Mouse (Mus musculus) liver, embryonic 16.5 days (tissue): ENCODE results near the gene Dock7. TPM values are rescaled to one million over a fixed set of nuclear protein-coding genes. Genes with fewer than 3 reads are reported as not detected.
"Not testable (repeated sequence)": the region's sequence is repeated elsewhere in the genome, so short reads cannot be mapped to it uniquely, and the experiment has no call there.

Experiments
- ATAC-seq: fragments of 200-750 bp; cut with Nextera tagmentation; 2 replicates; pipeline ENCODE4 v1.8.0; 2017; ENCODE audit warnings: low read depth, mild to moderate bottlenecking, moderate number of reproducible peaks, moderate library complexity
- H3K27ac ChIP-seq: fragments of 300-500 bp; sonication (generic); 2 replicates; pipeline ENCODE4 v1.5.1; 2014; ENCODE audit warnings: mild to moderate bottlenecking, low read length
- H3K27me3 ChIP-seq: fragments of 300-500 bp; sonication (generic); 2 replicates; pipeline ENCODE4 v1.6.1; 2014; ENCODE audit warnings: low read depth, low read length, mixed read lengths; ENCODE audit not compliant: control insufficient read depth, insufficient read depth
- H3K36me3 ChIP-seq: fragments of 300-500 bp; sonication (generic); 2 replicates; pipeline ENCODE4 v1.6.1; 2014; ENCODE audit warnings: mild to moderate bottlenecking; ENCODE audit not compliant: control insufficient read depth, insufficient read depth
- H3K4me1 ChIP-seq: fragments of 300-500 bp; sonication (generic); 2 replicates; pipeline ENCODE4 v1.6.1; 2014; ENCODE audit warnings: low read depth, low read length, mixed read lengths; ENCODE audit not compliant: control insufficient read depth
- H3K4me2 ChIP-seq: fragments of 300-500 bp; sonication (generic); 2 replicates; pipeline ENCODE4 v1.6.1; 2014; ENCODE audit warnings: low read depth, low read length, mixed read lengths
- H3K4me3 ChIP-seq: fragments of 300-500 bp; sonication (generic); 2 replicates; pipeline ENCODE4 v1.5.1; 2014; ENCODE audit warnings: low read depth, mild to moderate bottlenecking, low read length
- H3K9ac ChIP-seq: fragments of 300-500 bp; sonication (generic); 2 replicates; pipeline ENCODE4 v1.6.1; 2014; ENCODE audit warnings: low read depth, low read length
- H3K9me3 ChIP-seq: fragments of 300-500 bp; sonication (generic); replicated peaks from 2 replicates; pipeline ENCODE4 v1.6.1; 2016; ENCODE audit warnings: low read length; ENCODE audit not compliant: control insufficient read depth
- WGBS: fragments of 180-500 bp; shearing (Covaris S2); extraction: QIAGEN DNeasy Blood & Tissue Kit; methylation state at CpG from one replicate; pipeline ENCODE4 v1.1.7; 2014; ENCODE audit not compliant: insufficient replicate concordance; 5-methylcytosine and 5-hydroxymethylcytosine counted together
- polyA plus RNA-seq: library from polyadenylated mRNA; unstranded; fragments of >200 nt; fragmentation: Nextera tagmentation; extraction: Ambion mirVana; gene quantifications from 2 replicates; pipeline ENCODE4 v1.2.1, GENCODE M21; 2015

Gene Dock7
- polyA plus RNA-seq, 1 experiment from 2014 or later, result 8.0 TPM

DNA sequence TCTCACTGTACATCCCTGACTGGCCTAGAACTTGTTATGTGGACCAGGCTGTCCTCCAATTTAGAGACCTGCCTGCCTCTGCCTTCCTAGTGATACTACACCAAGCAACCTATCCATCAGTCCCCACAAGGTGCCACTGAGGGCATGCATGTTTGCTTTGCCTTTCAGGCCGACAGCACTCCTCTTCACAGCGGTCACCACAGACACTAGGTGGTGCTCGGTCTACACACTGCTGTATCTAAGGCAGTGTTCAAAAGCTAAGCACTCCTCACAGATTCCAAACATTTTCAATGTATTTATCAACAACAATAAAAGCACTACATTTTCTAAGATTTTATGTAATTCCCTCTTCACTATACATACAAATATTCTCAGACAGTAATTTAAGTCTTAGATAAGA is 150.8 kb downstream of the Dock7 start:
- no peaks in the 10 kb centered on the region for H3K9me3 ChIP-seq
- H3K27ac ChIP-seq, result no peak overlapping the region
- no peaks in the 10 kb centered on the region for H3K27me3 ChIP-seq
- no peak overlapping the region for H3K4me2 ChIP-seq
- H3K36me3 ChIP-seq, result no peaks in the 10 kb centered on the region; the same call in 1 of the 2 replicates
- 76% methylated on average over 3 of the region's 3 CpGs for WGBS
- H3K4me3 ChIP-seq, result no peak overlapping the region
- no peak overlapping the region for H3K9ac ChIP-seq
- ATAC-seq, result no peak
- H3K4me1 ChIP-seq, result no peaks in the 10 kb centered on the region

DNA sequence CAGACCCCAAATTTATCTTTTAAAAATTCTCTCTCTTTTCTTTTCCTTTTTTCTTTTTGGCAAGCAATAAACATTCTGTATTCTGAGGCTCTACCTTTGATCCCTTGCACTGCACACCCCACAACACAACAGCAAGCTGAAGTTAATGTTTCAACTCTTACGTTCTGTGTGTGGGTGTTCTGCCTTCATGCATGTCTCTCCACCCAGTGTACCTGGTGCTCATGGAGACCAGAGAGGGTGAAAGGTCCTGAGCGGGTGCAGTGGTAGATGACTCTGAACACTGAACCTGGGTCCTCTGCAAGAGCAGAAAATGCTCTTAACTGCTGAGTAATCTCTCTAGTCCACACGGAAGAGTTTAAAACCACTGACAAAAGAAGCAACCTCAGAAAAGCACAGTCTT is 160.5 kb downstream of the Dock7 start:
- Histone ChIP-seq H3K4me1 (no peaks in the 10 kb centered on the region), H3K4me2 (no peak overlapping the region), H3K27ac (no peak overlapping the region), H3K27me3 (no peaks in the 10 kb centered on the region), H3K4me3 (no peak overlapping the region), H3K9me3 (no peaks in the 10 kb centered on the region), H3K9ac (no peak overlapping the region), H3K36me3 (no peaks in the 10 kb centered on the region; the same call in none of the 2 replicates)
- WGBS, result 47% methylated on average over 3 of the region's 3 CpGs
- ATAC-seq, result peak; percentile 94

DNA sequence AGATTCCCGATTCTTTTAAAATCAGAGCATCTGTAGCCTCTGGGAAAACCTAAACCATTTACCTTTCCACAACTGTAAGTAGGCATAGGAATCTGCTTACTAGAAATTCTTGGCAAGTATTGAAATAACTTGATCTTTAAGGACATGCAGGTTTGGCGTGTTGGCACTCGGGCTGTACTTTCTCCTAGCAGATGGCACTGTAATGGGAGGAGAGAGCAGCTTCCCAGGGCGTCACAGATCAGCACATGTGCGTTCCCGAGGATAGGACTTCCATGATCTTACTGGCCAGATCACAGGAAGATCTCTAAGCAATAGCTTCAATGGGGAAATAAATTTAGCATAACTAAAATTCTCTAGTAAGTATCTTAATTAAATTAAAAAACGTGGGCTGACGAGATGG is 164.7 kb downstream of the Dock7 start:
- no peak overlapping the region for H3K27ac ChIP-seq
- WGBS, result 87% methylated on average over 8 of the region's 8 CpGs
- H3K9ac ChIP-seq, result no peak overlapping the region
- H3K36me3 ChIP-seq, result no peaks in the 10 kb centered on the region; the same call in 1 of the 2 replicates
- ATAC-seq, result no peak
- no peak overlapping the region for H3K4me2 ChIP-seq
- H3K9me3 ChIP-seq, result no peaks in the 10 kb centered on the region
- H3K27me3 ChIP-seq, result no peaks in the 10 kb centered on the region
- H3K4me1 ChIP-seq, result no peaks in the 10 kb centered on the region
- H3K4me3 ChIP-seq, result no peak overlapping the region

DNA sequence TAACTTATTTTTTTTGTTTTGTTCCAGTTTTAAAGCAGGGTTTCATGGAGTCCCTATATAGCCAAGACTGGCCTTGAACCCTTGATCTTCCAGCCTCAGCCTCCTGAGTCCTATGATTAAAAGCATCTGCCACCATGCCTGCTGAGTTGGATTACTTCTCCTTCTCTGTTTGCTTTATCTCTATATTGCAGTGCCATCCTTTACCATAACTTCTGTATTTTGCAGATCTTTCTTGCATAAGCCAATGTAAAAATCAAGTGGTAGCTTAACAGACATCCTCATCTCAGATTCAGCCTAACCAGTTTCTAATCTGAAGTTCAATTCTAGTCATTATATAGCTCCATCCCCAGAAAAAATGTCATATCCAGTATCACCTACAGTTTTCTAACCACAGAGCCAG is 170.2 kb downstream of the Dock7 start:
- no peak for ATAC-seq
- Histone ChIP-seq H3K9me3 (no peaks in the 10 kb centered on the region), H3K36me3 (no peaks in the 10 kb centered on the region), H3K4me3 (no peak overlapping the region), H3K27ac (no peak overlapping the region), H3K4me1 (no peaks in the 10 kb centered on the region), H3K4me2 (no peak overlapping the region), H3K27me3 (no peaks in the 10 kb centered on the region), H3K9ac (no peak overlapping the region)

DNA sequence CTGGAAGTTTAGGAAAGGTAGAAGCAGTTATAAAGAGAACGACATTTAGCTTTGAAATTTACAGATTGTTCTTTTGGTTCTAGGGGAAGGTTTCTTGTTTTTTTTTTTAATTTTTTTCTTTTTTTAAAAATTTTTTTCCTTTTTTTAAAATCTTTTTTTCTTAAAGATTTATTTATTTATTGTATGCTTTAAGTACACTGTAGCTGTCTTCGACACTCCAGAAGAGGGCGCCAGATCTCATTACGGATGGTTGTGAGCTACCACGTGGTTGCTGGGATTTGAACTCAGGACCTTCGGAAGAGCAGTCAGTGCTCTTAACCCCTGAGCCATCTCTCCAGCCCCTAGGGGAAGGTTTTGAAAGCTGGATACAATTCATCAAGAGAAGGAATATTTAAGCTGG is 182.5 kb downstream of the Dock7 start:
- H3K27ac ChIP-seq, H3K4me1 ChIP-seq, H3K36me3 ChIP-seq, ATAC-seq, H3K27me3 ChIP-seq, H3K4me2 ChIP-seq, H3K4me3 ChIP-seq, H3K9ac ChIP-seq, H3K9me3 ChIP-seq: not testable (repeated sequence)
- 89% methylated on average over 6 of the region's 6 CpGs for WGBS

DNA sequence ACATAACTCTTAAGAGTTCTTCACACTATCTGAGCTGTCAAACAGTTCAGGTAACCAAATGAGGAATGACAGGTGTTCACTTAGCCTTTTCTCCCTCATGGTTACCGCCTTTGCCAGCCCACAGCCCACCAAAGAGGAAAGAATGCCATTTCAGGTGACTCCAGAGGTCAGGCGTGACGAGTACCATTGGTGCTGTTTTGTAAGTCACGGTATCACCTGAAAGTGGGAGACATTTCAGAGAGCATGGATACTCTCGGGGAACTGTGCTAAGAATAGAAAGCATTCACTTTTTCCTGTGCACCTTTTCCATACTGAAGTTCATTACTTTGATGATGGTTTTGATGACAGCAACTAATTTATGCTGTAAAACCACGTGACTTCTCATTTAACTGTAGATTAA is 184.7 kb downstream of the Dock7 start:
- ATAC-seq, result no peak
- WGBS, result 82% methylated on average over 6 of the region's 6 CpGs
- peaks cover 26% of the 10 kb centered on the region for H3K36me3 ChIP-seq

DNA sequence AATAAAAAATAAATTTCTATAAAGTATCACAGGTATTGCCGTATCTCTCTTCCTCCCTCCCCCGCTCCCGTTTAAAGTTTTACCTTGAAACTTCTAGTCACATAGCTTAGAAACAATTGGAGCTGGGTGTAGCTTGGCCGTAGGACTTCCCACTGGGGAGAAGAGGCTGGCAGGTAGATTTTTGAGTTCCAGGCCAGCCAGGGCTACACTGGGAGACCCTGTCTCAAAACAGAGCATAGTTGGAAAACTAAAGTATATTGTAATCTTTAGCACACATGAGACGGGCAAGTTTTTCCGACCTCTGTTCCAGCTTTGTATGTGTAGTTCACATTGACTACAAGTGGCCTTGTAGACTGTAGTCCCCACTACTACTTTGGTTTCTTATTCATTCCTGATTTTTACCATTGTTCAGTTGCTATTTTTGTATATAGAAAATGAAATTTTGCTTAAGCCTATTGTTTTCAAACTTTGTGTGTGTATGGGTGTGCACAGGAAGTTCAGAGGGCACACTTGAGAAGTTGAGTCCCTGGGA is 195.4 kb downstream of the Dock7 start:
- Histone ChIP-seq H3K27me3 (no peaks in the 10 kb centered on the region), H3K36me3 (peaks cover 4% of the 10 kb centered on the region), H3K4me1 (peaks cover 12% of the 10 kb centered on the region), H3K9me3 (no peaks in the 10 kb centered on the region), H3K4me2 (peak overlapping the region; percentile 94), H3K4me3 (peak overlapping the region; percentile 97), H3K27ac (peak overlapping the region; percentile 41; the same call in 1 of the 2 replicates), H3K9ac (peak overlapping the region; percentile 98)
- WGBS, result 7% methylated on average over 6 of the region's 6 CpGs
- ATAC-seq, result no peak

More for the DNA sequence above, 184.7 kb downstream of the Dock7 start:
- Histone ChIP-seq H3K4me3 (no peak overlapping the region), H3K4me1 (no peaks in the 10 kb centered on the region), H3K9ac (no peak overlapping the region), H3K27ac (no peak overlapping the region), H3K9me3 (no peaks in the 10 kb centered on the region), H3K27me3 (no peaks in the 10 kb centered on the region), H3K4me2 (no peak overlapping the region)

DNA sequence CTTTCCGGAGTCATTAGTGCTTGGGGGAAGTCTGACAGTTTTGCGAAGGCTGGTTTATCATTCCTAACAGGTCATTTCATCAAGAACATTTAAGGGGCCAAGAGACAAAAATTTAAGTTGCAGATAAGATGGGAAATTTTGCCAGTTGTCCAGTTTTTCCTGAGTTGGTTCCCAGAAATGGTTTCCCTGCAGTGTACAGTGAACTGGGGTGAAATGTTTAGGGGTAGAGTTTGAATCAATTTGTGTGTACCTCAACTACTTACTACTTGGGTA is 195.9 kb downstream of the Dock7 start:
- WGBS, result 2% methylated on average over 2 of the region's 2 CpGs

DNA sequence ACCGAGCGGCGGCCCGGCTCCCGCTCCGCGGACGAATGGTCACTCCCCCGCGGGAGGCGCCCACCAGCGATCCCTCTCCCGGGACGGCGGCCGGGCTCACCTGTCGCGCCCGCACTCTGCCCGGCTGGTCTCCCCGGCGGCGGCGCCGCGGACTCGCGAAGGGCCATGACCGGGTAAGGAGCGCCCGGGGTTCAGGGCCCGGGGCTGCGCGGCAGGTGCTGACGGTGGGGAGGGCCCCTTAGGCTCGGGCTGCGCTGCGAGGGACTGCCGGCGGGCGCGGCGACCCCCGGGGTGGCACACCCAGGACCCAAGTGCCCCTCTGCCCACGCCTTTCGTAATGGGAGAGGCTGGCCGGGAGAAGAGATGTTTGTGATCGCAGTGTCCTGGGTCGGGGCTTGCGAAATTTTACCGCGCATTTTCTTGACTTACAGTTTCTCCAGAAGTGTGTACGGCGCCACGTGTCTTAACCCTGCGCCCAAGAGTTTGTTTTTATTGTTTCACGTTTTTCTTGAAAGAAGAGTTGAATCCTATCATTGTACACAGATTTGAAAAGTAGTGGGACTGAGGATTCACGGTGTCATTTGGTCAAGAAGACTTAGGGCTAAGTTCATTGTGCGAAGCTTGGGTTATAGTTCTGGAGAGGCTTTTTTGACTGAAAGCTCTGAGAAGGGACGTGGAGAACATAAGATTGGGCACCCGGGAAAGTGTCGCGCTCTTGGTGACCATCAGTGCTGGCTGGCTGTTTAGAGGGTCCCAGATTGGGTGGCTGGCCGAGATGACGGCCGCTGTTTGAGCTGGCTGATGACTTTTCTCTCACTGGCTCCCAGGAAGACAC is 196.4 kb downstream of the Dock7 start:
- peak overlapping the region; percentile 94 for H3K4me2 ChIP-seq
- H3K27ac ChIP-seq, result peak overlapping the region; percentile 99
- no peaks in the 10 kb centered on the region for H3K36me3 ChIP-seq
- H3K4me3 ChIP-seq, result peak overlapping the region; percentile 97
- H3K4me1 ChIP-seq, result peaks cover 12% of the 10 kb centered on the region
- under 1% methylated on average over 60 of the region's 66 CpGs for WGBS
- H3K27me3 ChIP-seq, result no peaks in the 10 kb centered on the region
- no peaks in the 10 kb centered on the region for H3K9me3 ChIP-seq
- peak; percentile 0; the same call in 1 of the 2 replicates for ATAC-seq
- H3K9ac ChIP-seq, result peak overlapping the region; percentile 98

More for the DNA sequence above, 195.9 kb downstream of the Dock7 start:
- no peak for ATAC-seq
- Histone ChIP-seq H3K27ac (peak overlapping the region; percentile 99), H3K36me3 (no peaks in the 10 kb centered on the region; the same call in 1 of the 2 replicates), H3K4me2 (peak overlapping the region; percentile 94), H3K4me3 (peak overlapping the region; percentile 97), H3K9ac (peak overlapping the region; percentile 98), H3K9me3 (no peaks in the 10 kb centered on the region), H3K27me3 (no peaks in the 10 kb centered on the region), H3K4me1 (peaks cover 12% of the 10 kb centered on the region)
